Mouse (Mus musculus): ENCODE results near the gene Src. TPM values are rescaled to one million over a fixed set of nuclear protein-coding genes. Genes with fewer than 3 reads are reported as not detected.
A peak's percentile ranks its signal among the peaks of the same experiment; 100 is the strongest.

The Src gene
- total RNA-seq, 1 experiment, result 36.7 TPM

DNA sequence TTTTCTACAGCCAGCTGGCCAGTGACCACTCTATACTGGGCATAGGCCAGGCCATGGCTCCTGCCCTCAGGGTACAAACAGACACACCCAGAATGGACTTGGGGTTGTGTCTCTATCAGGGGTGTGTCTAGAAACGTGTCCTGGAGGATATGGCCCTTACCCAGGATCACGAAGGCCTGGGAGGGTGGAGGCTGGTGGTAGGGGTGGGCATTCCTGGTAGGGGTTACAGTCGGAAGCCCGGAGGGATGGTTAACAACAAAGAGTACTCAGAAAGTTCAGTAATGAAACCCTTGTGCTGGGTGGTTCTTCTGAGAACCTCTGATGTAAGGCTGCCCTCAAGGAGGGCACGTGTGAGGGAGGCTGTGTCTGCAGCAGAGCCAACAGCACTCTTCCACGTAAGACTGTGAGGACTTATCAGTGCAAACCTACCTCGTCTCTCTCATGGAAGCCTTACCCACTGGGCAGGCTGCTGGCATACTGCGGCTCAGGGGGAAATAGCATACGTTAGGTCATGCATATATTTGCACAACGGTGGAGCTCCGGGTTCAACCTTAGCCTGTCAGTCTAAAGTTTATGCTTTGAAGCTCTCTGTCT lies 3.9 kb downstream of the Src start:
- Histone ChIP-seq H3K9ac (ENCODE audit: insufficient read depth, low read depth, low read length, poor library complexity, severe bottlenecking) (no peak overlapping the region), H3K4me1 (ENCODE audit: control insufficient read depth in 2 of 2, insufficient read depth in 2 of 2, low read length in 2 of 2, poor library complexity in 1 of 2) (peaks cover 14 to 61% of the 10 kb centered on the region in 2 experiments; a peak in 3 of 4 replicates), H3K9me3 (ENCODE audit: control insufficient read depth, insufficient read depth, low read depth, low read length) (no peaks in the 10 kb centered on the region), H3K36me3 (ENCODE audit: control insufficient read depth, insufficient read depth, low read length, poor library complexity, severe bottlenecking) (no peaks in the 10 kb centered on the region), H3K27ac (ENCODE audit: insufficient read depth, low read depth, low read length, poor library complexity, severe bottlenecking) (no peak overlapping the region), H3K4me3 (ENCODE audit: insufficient read depth in 1 of 2, low read depth in 1 of 2, low read length in 2 of 2, poor library complexity in 1 of 2, severe bottlenecking in 1 of 2) (no peak overlapping the region)
- in situ Hi-C loops (cut with MboI; ENCODE audit: low sequenced_read_pairs in 2 of 2, unreplicated experiment in 2 of 2), result no loop called here
- no peak for DNase-seq (ENCODE audit: low read depth, low spot score)
- TF ChIP-seq HCFC1 (IDR thresholded peaks at IDR 0.05; ENCODE audit: borderline replicate concordance, insufficient read depth, low read length) (no peak), CHD2 (IDR thresholded peaks at IDR 0.05; ENCODE audit: low read depth, low read length) (no peak), ZNF384 (IDR thresholded peaks at IDR 0.05; ENCODE audit: low read depth, low read length) (no peak), ZC3H11A (IDR thresholded peaks at IDR 0.05; ENCODE audit: borderline replicate concordance, low read depth, low read length) (no peak), MAFK (IDR thresholded peaks at IDR 0.05; ENCODE audit: insufficient read depth, low read depth, low read length) (no peak)

- Histone ChIP-seq H3K4me3 (ENCODE audit: insufficient read depth in 1 of 2, low read depth in 1 of 2, low read length in 2 of 2, poor library complexity in 1 of 2, severe bottlenecking in 1 of 2) (peak overlapping the region; percentile 59 to 86; a peak in 3 of 4 replicates), H3K4me1 (ENCODE audit: control insufficient read depth in 2 of 2, insufficient read depth in 2 of 2, low read length in 2 of 2, poor library complexity in 1 of 2) (peaks cover 14 to 57% of the 10 kb centered on the region in 2 experiments; a peak in 3 of 4 replicates), H3K36me3 (ENCODE audit: control insufficient read depth, insufficient read depth, low read length, poor library complexity, severe bottlenecking) (peaks cover 3% of the 10 kb centered on the region; the same call in 1 of the 2 replicates), H3K9ac (ENCODE audit: insufficient read depth, low read depth, low read length, poor library complexity, severe bottlenecking) (peak overlapping the region; percentile 83; the same call in 1 of the 2 replicates), H3K9me3 (ENCODE audit: control insufficient read depth, insufficient read depth, low read depth, low read length) (no peaks in the 10 kb centered on the region), H3K27ac (ENCODE audit: insufficient read depth, low read depth, low read length, poor library complexity, severe bottlenecking) (peak overlapping the region; percentile 26; the same call in 1 of the 2 replicates)
- no peak for DNase-seq (ENCODE audit: low read depth, low spot score)
- TF ChIP-seq MAFK (IDR thresholded peaks at IDR 0.05; ENCODE audit: insufficient read depth, low read depth, low read length) (no peak), ZNF384 (IDR thresholded peaks at IDR 0.05; ENCODE audit: low read depth, low read length) (no peak), HCFC1 (IDR thresholded peaks at IDR 0.05; ENCODE audit: borderline replicate concordance, insufficient read depth, low read length) (no peak), CHD2 (IDR thresholded peaks at IDR 0.05; ENCODE audit: low read depth, low read length) (no peak), ZC3H11A (IDR thresholded peaks at IDR 0.05; ENCODE audit: borderline replicate concordance, low read depth, low read length) (no peak)
- in situ Hi-C loops (cut with MboI; ENCODE audit: low sequenced_read_pairs in 2 of 2, unreplicated experiment in 2 of 2), result no loop called here
Measured at GRCm38 (mm10) chr2:157422854-157423705, 4.8 kb downstream of the Src start.

DNA sequence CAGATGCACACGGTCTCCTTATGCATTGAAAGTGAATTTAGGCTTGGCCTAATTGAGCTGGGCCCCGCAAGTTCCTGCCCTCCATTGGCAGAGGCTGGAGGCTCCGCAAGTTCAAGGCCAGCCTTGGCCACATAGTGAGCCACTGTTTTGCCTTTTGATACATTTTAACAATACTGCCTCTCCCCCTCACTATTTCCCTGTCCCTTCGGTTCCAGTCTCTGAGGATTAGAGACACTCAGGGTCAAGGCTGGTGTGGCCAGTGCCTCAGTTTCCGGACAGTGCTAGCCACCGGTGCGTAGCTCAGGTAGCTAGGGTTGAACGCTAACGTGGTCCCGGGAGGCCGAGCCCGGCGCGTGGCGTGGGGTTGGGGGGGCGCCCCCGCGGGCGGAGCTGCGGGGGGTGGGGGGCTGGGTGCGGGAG lies 5.5 kb downstream of the Src start:
- Histone ChIP-seq H3K9ac (ENCODE audit: insufficient read depth, low read depth, low read length, poor library complexity, severe bottlenecking) (peak overlapping the region; percentile 83), H3K36me3 (ENCODE audit: control insufficient read depth, insufficient read depth, low read length, poor library complexity, severe bottlenecking) (peaks cover 3% of the 10 kb centered on the region; the same call in 1 of the 2 replicates), H3K4me1 (ENCODE audit: control insufficient read depth in 2 of 2, insufficient read depth in 2 of 2, low read length in 2 of 2, poor library complexity in 1 of 2) (peaks cover 14 to 57% of the 10 kb centered on the region in 2 experiments; a peak in 3 of 4 replicates), H3K27ac (ENCODE audit: insufficient read depth, low read depth, low read length, poor library complexity, severe bottlenecking) (peak overlapping the region; percentile 16; the same call in 1 of the 2 replicates), H3K4me3 (ENCODE audit: insufficient read depth in 1 of 2, low read depth in 1 of 2, low read length in 2 of 2, poor library complexity in 1 of 2, severe bottlenecking in 1 of 2) (peak overlapping the region; percentile 59 to 86), H3K9me3 (ENCODE audit: control insufficient read depth, insufficient read depth, low read depth, low read length) (no peaks in the 10 kb centered on the region)
- DNase-seq (ENCODE audit: low read depth, low spot score), result no peak
- in situ Hi-C loops (cut with MboI; ENCODE audit: low sequenced_read_pairs in 2 of 2, unreplicated experiment in 2 of 2), result no loop called here
- TF ChIP-seq HCFC1 (IDR thresholded peaks at IDR 0.05; ENCODE audit: borderline replicate concordance, insufficient read depth, low read length), result no peak
- no peak for TF ChIP-seq MAFK (IDR thresholded peaks at IDR 0.05; ENCODE audit: insufficient read depth, low read depth, low read length)
- no peak for TF ChIP-seq ZNF384 (IDR thresholded peaks at IDR 0.05; ENCODE audit: low read depth, low read length)
- no peak for TF ChIP-seq CHD2 (IDR thresholded peaks at IDR 0.05; ENCODE audit: low read depth, low read length)
- no peak for TF ChIP-seq ZC3H11A (IDR thresholded peaks at IDR 0.05; ENCODE audit: borderline replicate concordance, low read depth, low read length)

DNA sequence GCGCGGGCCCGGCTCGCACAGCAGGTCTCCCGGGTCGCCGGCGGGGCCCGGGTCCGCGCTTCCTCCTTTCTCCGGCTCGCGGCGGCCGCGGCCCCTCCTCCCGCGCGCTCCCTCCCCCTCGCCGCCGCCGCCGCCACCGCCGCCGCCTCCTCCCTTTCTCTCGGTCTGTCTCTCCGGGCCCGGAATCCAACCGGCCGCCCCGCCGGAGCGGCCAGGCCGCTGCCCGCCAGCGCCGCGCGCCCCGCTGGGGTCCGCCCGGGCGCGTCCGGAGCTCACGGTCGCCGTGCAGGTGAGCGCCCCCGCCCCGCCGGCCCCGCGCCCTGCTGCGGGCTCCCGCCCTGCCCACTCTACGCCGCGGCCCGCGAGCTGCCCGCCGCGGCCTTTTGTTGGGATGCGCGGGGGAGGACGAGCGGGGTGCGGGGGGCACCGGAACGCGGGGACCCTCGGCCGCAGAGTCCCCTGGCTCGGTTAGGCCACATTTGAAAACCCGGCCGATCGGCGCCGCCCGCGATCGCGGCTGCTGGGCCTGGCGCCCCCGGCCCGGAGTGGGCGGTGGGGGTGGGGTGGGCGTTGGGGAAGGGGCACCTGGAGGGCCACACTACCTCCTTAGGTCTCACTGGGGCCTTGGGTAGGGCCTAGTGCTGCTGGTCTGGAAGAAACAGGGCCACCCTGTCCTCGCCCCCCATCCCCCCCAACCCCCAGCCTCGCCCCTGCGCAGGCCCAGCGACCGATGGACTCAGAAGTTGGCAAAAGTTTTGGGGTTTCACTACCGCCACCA lies 6.1 kb downstream of the Src start:
- H3K9ac ChIP-seq (ENCODE audit: insufficient read depth, low read depth, low read length, poor library complexity, severe bottlenecking), result peak overlapping the region; percentile 83
- peaks cover 14 to 55% of the 10 kb centered on the region in 2 experiments; a peak in 3 of 4 replicates for H3K4me1 ChIP-seq (ENCODE audit: control insufficient read depth in 2 of 2, insufficient read depth in 2 of 2, low read length in 2 of 2, poor library complexity in 1 of 2)
- H3K4me3 ChIP-seq (ENCODE audit: insufficient read depth in 1 of 2, low read depth in 1 of 2, low read length in 2 of 2, poor library complexity in 1 of 2, severe bottlenecking in 1 of 2), result peak overlapping the region; percentile 70 to 86
- H3K36me3 ChIP-seq (ENCODE audit: control insufficient read depth, insufficient read depth, low read length, poor library complexity, severe bottlenecking), result peaks cover 5% of the 10 kb centered on the region; the same call in 1 of the 2 replicates
- peak overlapping the region; percentile 37 for H3K27ac ChIP-seq (ENCODE audit: insufficient read depth, low read depth, low read length, poor library complexity, severe bottlenecking)
- in situ Hi-C loops (cut with MboI; ENCODE audit: low sequenced_read_pairs in 2 of 2, unreplicated experiment in 2 of 2), result no loop called here
- DNase-seq (ENCODE audit: low read depth, low spot score), result no peak
- TF ChIP-seq ZNF384 (IDR thresholded peaks at IDR 0.05; ENCODE audit: low read depth, low read length) (no peak), CHD2 (IDR thresholded peaks at IDR 0.05; ENCODE audit: low read depth, low read length) (no peak), HCFC1 (IDR thresholded peaks at IDR 0.05; ENCODE audit: borderline replicate concordance, insufficient read depth, low read length) (no peak), ZC3H11A (IDR thresholded peaks at IDR 0.05; ENCODE audit: borderline replicate concordance, low read depth, low read length) (no peak), MAFK (IDR thresholded peaks at IDR 0.05; ENCODE audit: insufficient read depth, low read depth, low read length) (no peak)
- H3K9me3 ChIP-seq (ENCODE audit: control insufficient read depth, insufficient read depth, low read depth, low read length), result no peaks in the 10 kb centered on the region
